Mouse (Mus musculus): ENCODE measurements at regions not wholly inside any gene's neighbourhood (a gene's known extent, or its start where the extent isn't known, plus 50 kb on each side); places are given as distances from the start of the nearest gene placed in this dataset.

- no peaks in the 10 kb centered on the region for H3K36me3 ChIP-seq (ENCODE audit: control insufficient read depth, insufficient read depth)
- no peak overlapping the region for H3K4me3 ChIP-seq
- TF ChIP-seq TCF3 (IDR thresholded peaks at IDR 0.05; ENCODE audit: insufficient read length, low read depth) (no peak), E2F4 (IDR thresholded peaks at IDR 0.05; ENCODE audit: insufficient read depth) (no peak), POLR2A (IDR thresholded peaks at IDR 0.05; ENCODE audit: insufficient read length, low read depth) (no peak), MAX (IDR thresholded peaks at IDR 0.05; ENCODE audit: low read depth) (no peak), USF1 (IDR thresholded peaks at IDR 0.05; ENCODE audit: low read depth) (no peak), CEBPB (IDR thresholded peaks at IDR 0.05; ENCODE audit: insufficient read depth, poor library complexity, severe bottlenecking) (no peak), SRF (IDR thresholded peaks at IDR 0.05; ENCODE audit: control insufficient read depth, insufficient read length, low read depth) (no peak), MYOG (IDR thresholded peaks at IDR 0.05; ENCODE audit: control insufficient read depth in 1 of 3, insufficient read depth in 1 of 3, insufficient read length in 2 of 3, low read depth in 2 of 3) (no peak), REST (IDR thresholded peaks at IDR 0.05; ENCODE audit: insufficient read depth, insufficient read length) (no peak), TCF12 (IDR thresholded peaks at IDR 0.05; ENCODE audit: insufficient read depth, poor library complexity, severe bottlenecking) (no peak), POLR2AphosphoS2 (IDR thresholded peaks at IDR 0.05; ENCODE audit: insufficient read length, low read depth) (no peak), MYOD1 (IDR thresholded peaks at IDR 0.05; ENCODE audit: control insufficient read depth in 1 of 3, insufficient read length in 2 of 3, low read depth in 2 of 3) (no peak)
- H3ac ChIP-seq (ENCODE audit: control insufficient read depth, insufficient read length): no peak overlapping the region
- no peak overlapping the region for H3K4me2 ChIP-seq (ENCODE audit: low read depth)
- no peaks in the 10 kb centered on the region for H3K27me3 ChIP-seq (ENCODE audit: control insufficient read depth, insufficient read depth, insufficient read length)
- H3K79me2 ChIP-seq (ENCODE audit: control insufficient read depth, insufficient read depth): no peaks in the 10 kb centered on the region
Observed at GRCm38 (mm10) chr17:51239465-51239864, 60.3 kb upstream of the Tbc1d5 start.
